8 mouse cellular contexts compared by ENCODE assay signal in genomic region chr7:84594087-84594916, GRCm38 (mm10). TPM values are rescaled to one million over a fixed set of nuclear protein-coding genes. Genes with fewer than 3 reads are reported as not detected.
DNase-seq lines count a peak whose midpoint lies in the region.

No protein-coding gene starts in this region.

- H3K9me3 ChIP-seq in embryonic facial prominence, embryonic 10.5 days: no peaks in the 10 kb centered on the region

- DNase-seq in CD4-positive, CD25-positive, alpha-beta regulatory T cell, adult 2 months (ENCODE audit: low read depth, low spot score): peak; percentile 87
- peak; percentile 60 for DNase-seq in T-cell, adult 2 months (ENCODE audit: low spot score)
- DNase-seq in embryonic facial prominence, embryonic 10.5 days (ENCODE audit: low spot score): peak; percentile 48
- DNase-seq in heart, postnatal 14 days: peak; percentile 6 to 37
- peak; percentile 40 to 51 for DNase-seq in kidney, postnatal 36 days
- DNase-seq in lung, postnatal 36 days: peak; percentile 77
- peak; percentile 13 to 28 for DNase-seq in spleen, adult 18-20 months
- DNase-seq in gastrocnemius, postnatal 14 days: no peak

- no peaks in the 10 kb centered on the region for H3K36me3 ChIP-seq in embryonic facial prominence, embryonic 10.5 days (replicated peaks)

- 57% methylated on average over 8 of the region's 8 CpGs for WGBS in embryonic facial prominence, embryonic 10.5 days

- H3K4me3 ChIP-seq in embryonic facial prominence, embryonic 10.5 days: no peak overlapping the region

- intact Hi-C loops in heart, postnatal 14 days (cut with DNase I): no loop called here
- intact Hi-C loops in gastrocnemius, postnatal 14 days (cut with DNase I; ENCODE audit: low total_unique reads): loop anchor here (5.0 to 10.0 kb wide), 2 partner anchors 150 to 183 kb away; no protein-coding TSS in a partner anchor

- H3K27ac ChIP-seq in embryonic facial prominence, embryonic 10.5 days (replicated peaks): no peak overlapping the region; the same call in 1 of the 2 replicates

- no peaks in the 10 kb centered on the region for H3K27me3 ChIP-seq in embryonic facial prominence, embryonic 10.5 days (replicated peaks; ENCODE audit: low read depth, poor library complexity, severe bottlenecking)

- peaks cover 4% of the 10 kb centered on the region; the same call in 1 of the 2 replicates for H3K4me1 ChIP-seq in embryonic facial prominence, embryonic 10.5 days

RNA-seq across cellular contexts. Expression of gene Fah, which starts 12.2 kb away (rescaled TPM):
- 1.8 and 2.3 TPM in 2 replicates for polyA plus RNA-seq in embryonic facial prominence, embryonic 10.5 days (2016; fragmentation: Nextera tagmentation; extraction: Ambion mirVana)
- 1 to 10 TPM; 5.4 to 8.2 TPM for total RNA-seq in heart, postnatal 14 days (2021)
- 1 to 10 TPM; 1.7 to 2.7 TPM for total RNA-seq in gastrocnemius, postnatal 14 days (2021)
